Mouse (Mus musculus): ENCODE results near the gene Kcnh2. TPM values are rescaled to one million over a fixed set of nuclear protein-coding genes. Genes with fewer than 3 reads are reported as not detected.

The Kcnh2 gene
- polyA plus RNA-seq, 1 experiment from 2014 or later, result 6.5 TPM

- Histone ChIP-seq H3K9me3 (replicated peaks; ENCODE audit: control insufficient read depth, low read length) (no peaks in the 10 kb centered on the region), H3K36me3 (ENCODE audit: control insufficient read depth, insufficient read depth, low read length) (no peaks in the 10 kb centered on the region), H3K27me3 (ENCODE audit: control insufficient read depth, insufficient read depth, low read length) (peaks cover 18% of the 10 kb centered on the region; the same call in 1 of the 2 replicates), H3K4me1 (ENCODE audit: control insufficient read depth, insufficient read depth, low read length) (peaks cover 27% of the 10 kb centered on the region), H3K4me2 (ENCODE audit: low read depth, low read length) (no peak overlapping the region), H3K9ac (ENCODE audit: low read length) (no peak overlapping the region), H3K4me3 (replicated peaks; ENCODE audit: low read length) (no peak overlapping the region), H3K27ac (ENCODE audit: low read length) (no peak overlapping the region)
- WGBS, result 63% methylated on average over 6 of the region's 7 CpGs
- no peak for ATAC-seq (ENCODE audit: insufficient read depth, low FRiP score)
These were observed 37.7 kb upstream of the Kcnh2 start for GRCm38 (mm10) chr5:24389011-24389657.

- no peaks in the 10 kb centered on the region for H3K9me3 ChIP-seq (replicated peaks; ENCODE audit: control insufficient read depth, low read length)
- 24% methylated on average over 26 of the region's 26 CpGs for WGBS
- peak overlapping the region; percentile 72 for H3K9ac ChIP-seq (ENCODE audit: low read length)
- H3K27ac ChIP-seq (ENCODE audit: low read length), result peak overlapping the region; percentile 36
- peaks cover 18% of the 10 kb centered on the region; the same call in 1 of the 2 replicates for H3K27me3 ChIP-seq (ENCODE audit: control insufficient read depth, insufficient read depth, low read length)
- ATAC-seq (ENCODE audit: insufficient read depth, low FRiP score), result no peak
- H3K4me2 ChIP-seq (ENCODE audit: low read depth, low read length), result peak overlapping the region; percentile 98
- peaks cover 26% of the 10 kb centered on the region for H3K4me1 ChIP-seq (ENCODE audit: control insufficient read depth, insufficient read depth, low read length)
- peak overlapping the region; percentile 54 for H3K4me3 ChIP-seq (replicated peaks; ENCODE audit: low read length)
- H3K36me3 ChIP-seq (ENCODE audit: control insufficient read depth, insufficient read depth, low read length), result no peaks in the 10 kb centered on the region
These were observed 37.0 kb upstream of the Kcnh2 start for GRCm38 (mm10) chr5:24388246-24388915.

GRCm38 (mm10) chr5:24387264-24388241, 36.1 kb upstream of the Kcnh2 start:
- peak overlapping the region; percentile 36 for H3K27ac ChIP-seq (ENCODE audit: low read length)
- no peaks in the 10 kb centered on the region for H3K9me3 ChIP-seq (replicated peaks; ENCODE audit: control insufficient read depth, low read length)
- H3K36me3 ChIP-seq (ENCODE audit: control insufficient read depth, insufficient read depth, low read length), result no peaks in the 10 kb centered on the region
- H3K4me1 ChIP-seq (ENCODE audit: control insufficient read depth, insufficient read depth, low read length), result peaks cover 26% of the 10 kb centered on the region
- H3K4me3 ChIP-seq (replicated peaks; ENCODE audit: low read length), result peak overlapping the region; percentile 54
- peak overlapping the region; percentile 98 for H3K4me2 ChIP-seq (ENCODE audit: low read depth, low read length)
- H3K27me3 ChIP-seq (ENCODE audit: control insufficient read depth, insufficient read depth, low read length), result peaks cover 18% of the 10 kb centered on the region; the same call in 1 of the 2 replicates
- peak overlapping the region; percentile 72 for H3K9ac ChIP-seq (ENCODE audit: low read length)
- under 1% methylated on average over 72 of the region's 73 CpGs for WGBS
- peak; percentile 44 for ATAC-seq (ENCODE audit: insufficient read depth, low FRiP score)

GRCm38 (mm10) chr5:24385887-24386550, 34.6 kb upstream of the Kcnh2 start:
- Histone ChIP-seq H3K27ac (ENCODE audit: low read length) (no peak overlapping the region), H3K9ac (ENCODE audit: low read length) (no peak overlapping the region), H3K36me3 (ENCODE audit: control insufficient read depth, insufficient read depth, low read length) (no peaks in the 10 kb centered on the region), H3K9me3 (replicated peaks; ENCODE audit: control insufficient read depth, low read length) (no peaks in the 10 kb centered on the region), H3K4me3 (replicated peaks; ENCODE audit: low read length) (no peak overlapping the region), H3K27me3 (ENCODE audit: control insufficient read depth, insufficient read depth, low read length) (peaks cover 18% of the 10 kb centered on the region; the same call in 1 of the 2 replicates), H3K4me2 (ENCODE audit: low read depth, low read length) (no peak overlapping the region), H3K4me1 (ENCODE audit: control insufficient read depth, insufficient read depth, low read length) (peaks cover 26% of the 10 kb centered on the region)
- no peak for ATAC-seq (ENCODE audit: insufficient read depth, low FRiP score)
- WGBS, result 87% methylated on average over 10 of the region's 10 CpGs

DNA sequence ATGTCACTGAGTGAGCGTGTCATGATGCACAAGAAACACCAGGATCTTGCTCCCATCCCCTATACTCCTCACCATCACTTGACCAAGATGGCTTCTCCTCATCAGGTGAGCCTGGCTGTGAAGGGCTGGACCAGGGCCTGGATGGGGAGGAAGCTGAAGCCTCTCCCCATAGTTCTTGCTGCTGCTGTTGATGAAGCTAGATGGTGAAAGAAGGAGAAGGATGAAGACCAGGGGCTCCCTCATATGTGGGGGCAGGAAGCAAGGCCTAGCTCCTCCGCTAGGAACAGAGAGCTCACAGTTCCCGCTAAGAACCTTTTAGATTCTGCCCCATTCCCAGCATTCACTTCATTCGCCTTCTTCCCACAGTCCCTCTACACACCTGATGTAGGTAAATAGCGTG, 34.0 kb upstream of the Kcnh2 start:
- H3K9me3 ChIP-seq (replicated peaks; ENCODE audit: control insufficient read depth, low read length), result no peaks in the 10 kb centered on the region
- peaks cover 26% of the 10 kb centered on the region for H3K4me1 ChIP-seq (ENCODE audit: control insufficient read depth, insufficient read depth, low read length)
- H3K9ac ChIP-seq (ENCODE audit: low read length), result no peak overlapping the region
- WGBS, result 95% methylated on average over 5 of the region's 5 CpGs
- ATAC-seq (ENCODE audit: insufficient read depth, low FRiP score), result no peak
- H3K27ac ChIP-seq (ENCODE audit: low read length), result no peak overlapping the region
- H3K36me3 ChIP-seq (ENCODE audit: control insufficient read depth, insufficient read depth, low read length), result no peaks in the 10 kb centered on the region
- H3K27me3 ChIP-seq (ENCODE audit: control insufficient read depth, insufficient read depth, low read length), result peaks cover 18% of the 10 kb centered on the region; the same call in 1 of the 2 replicates
- no peak overlapping the region for H3K4me3 ChIP-seq (replicated peaks; ENCODE audit: low read length)
- no peak overlapping the region for H3K4me2 ChIP-seq (ENCODE audit: low read depth, low read length)

DNA sequence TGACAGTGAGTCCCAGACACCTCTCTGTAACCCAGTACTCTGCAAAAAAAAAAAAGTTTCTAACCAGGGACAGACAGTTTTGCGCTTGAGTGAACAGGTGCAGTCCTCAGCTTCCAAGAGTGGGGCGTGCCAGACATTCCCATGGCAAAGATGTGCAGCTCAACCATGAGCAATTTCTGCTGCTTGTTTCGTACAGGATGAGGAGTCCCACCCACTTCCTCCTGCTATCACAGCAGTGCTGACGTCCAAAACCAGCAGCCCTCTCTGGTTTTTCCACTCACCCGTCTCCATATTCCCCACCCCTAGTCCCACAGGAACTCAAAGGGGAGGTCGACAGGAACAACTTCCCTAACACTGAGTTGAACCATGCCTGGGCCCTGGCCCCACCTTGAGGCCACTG, 33.0 kb upstream of the Kcnh2 start:
- Histone ChIP-seq H3K9ac (ENCODE audit: low read length) (no peak overlapping the region), H3K4me3 (replicated peaks; ENCODE audit: low read length) (no peak overlapping the region), H3K4me2 (ENCODE audit: low read depth, low read length) (no peak overlapping the region), H3K36me3 (ENCODE audit: control insufficient read depth, insufficient read depth, low read length) (no peaks in the 10 kb centered on the region), H3K27ac (ENCODE audit: low read length) (no peak overlapping the region), H3K27me3 (ENCODE audit: control insufficient read depth, insufficient read depth, low read length) (peaks cover 20% of the 10 kb centered on the region), H3K9me3 (replicated peaks; ENCODE audit: control insufficient read depth, low read length) (no peaks in the 10 kb centered on the region), H3K4me1 (ENCODE audit: control insufficient read depth, insufficient read depth, low read length) (peaks cover 26% of the 10 kb centered on the region)
- ATAC-seq (ENCODE audit: insufficient read depth, low FRiP score), result no peak
- 63% methylated on average over 6 of the region's 6 CpGs for WGBS

GRCm38 (mm10) chr5:24383026-24383859, 31.8 kb upstream of the Kcnh2 start:
- peak overlapping the region; percentile 61 for H3K4me2 ChIP-seq (ENCODE audit: low read depth, low read length)
- peaks cover 26% of the 10 kb centered on the region for H3K4me1 ChIP-seq (ENCODE audit: control insufficient read depth, insufficient read depth, low read length)
- peak overlapping the region; percentile 61 for H3K9ac ChIP-seq (ENCODE audit: low read length)
- peak overlapping the region; percentile 2 for H3K27ac ChIP-seq (ENCODE audit: low read length)
- peak; percentile 90 for ATAC-seq (ENCODE audit: insufficient read depth, low FRiP score)
- H3K27me3 ChIP-seq (ENCODE audit: control insufficient read depth, insufficient read depth, low read length), result peaks cover 22% of the 10 kb centered on the region
- 1% methylated on average over 34 of the region's 34 CpGs for WGBS
- H3K36me3 ChIP-seq (ENCODE audit: control insufficient read depth, insufficient read depth, low read length), result no peaks in the 10 kb centered on the region
- H3K4me3 ChIP-seq (replicated peaks; ENCODE audit: low read length), result peak overlapping the region; percentile 49
- no peaks in the 10 kb centered on the region for H3K9me3 ChIP-seq (replicated peaks; ENCODE audit: control insufficient read depth, low read length)

DNA sequence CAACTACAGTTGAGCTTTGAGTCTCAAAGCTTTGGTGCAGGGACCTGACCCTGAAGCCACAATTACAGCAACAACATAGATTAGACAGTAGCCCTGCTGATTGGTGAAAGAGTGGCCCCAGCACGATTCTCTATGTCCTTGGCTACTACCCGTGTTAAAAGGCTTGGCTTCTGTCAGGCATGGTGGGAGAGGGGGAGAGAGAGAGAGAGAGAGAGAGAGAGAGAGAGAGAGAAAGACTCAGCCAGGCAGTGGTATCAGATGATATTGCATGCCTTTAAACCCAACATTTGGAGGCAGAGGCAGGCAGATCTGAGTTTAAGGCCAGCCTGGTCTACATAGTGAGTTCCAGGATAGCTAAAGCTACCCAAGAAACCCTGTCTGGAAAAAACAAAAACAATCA, 30.6 kb upstream of the Kcnh2 start:
- H3K4me2 ChIP-seq (ENCODE audit: low read depth, low read length), result no peak overlapping the region
- H3K9me3 ChIP-seq (replicated peaks; ENCODE audit: control insufficient read depth, low read length), result no peaks in the 10 kb centered on the region
- peaks cover 18% of the 10 kb centered on the region for H3K27me3 ChIP-seq (ENCODE audit: control insufficient read depth, insufficient read depth, low read length)
- H3K9ac ChIP-seq (ENCODE audit: low read length), result no peak overlapping the region
- no peak overlapping the region for H3K27ac ChIP-seq (ENCODE audit: low read length)
- H3K36me3 ChIP-seq (ENCODE audit: control insufficient read depth, insufficient read depth, low read length), result no peaks in the 10 kb centered on the region
- H3K4me1 ChIP-seq (ENCODE audit: control insufficient read depth, insufficient read depth, low read length), result peaks cover 15% of the 10 kb centered on the region
- H3K4me3 ChIP-seq (replicated peaks; ENCODE audit: low read length), result no peak overlapping the region
- 58% methylated on average over 2 of the region's 2 CpGs for WGBS
- ATAC-seq (ENCODE audit: insufficient read depth, low FRiP score), result no peak
